Mouse (Mus musculus) c-Kit-positive CD71-positive TER-119-negative erythroid progenitor cells, embryonic 14.5 days (primary cell): ENCODE data around the gene Mlec.
"Not testable (repeated sequence)": the region's sequence is repeated elsewhere in the genome, so short reads cannot be mapped to it uniquely, and the experiment has no call there.

Experiments
- DNase-seq: peaks from one replicate; pipeline ENCODE4 v3.0.0-alpha.2; 2013; ENCODE audit warnings: low read depth

Mlec gene

GRCm38 (mm10) chr5:115150991-115151390 lies 7.0 kb downstream of the Mlec start:
- DNase-seq = no peak

GRCm38 (mm10) chr5:115149675-115150459 lies 8.1 kb downstream of the Mlec start:
- no peak for DNase-seq

GRCm38 (mm10) chr5:115148872-115149271 lies 9.1 kb downstream of the Mlec start:
- DNase-seq = not testable (repeated sequence)

- no peak for DNase-seq
Observed at GRCm38 (mm10) chr5:115148378-115148777, 9.6 kb downstream of the Mlec start.

- no peak for DNase-seq
Observed at GRCm38 (mm10) chr5:115147388-115147787, 10.6 kb downstream of the Mlec start.

- DNase-seq = no peak
Observed at GRCm38 (mm10) chr5:115146747-115147130, 11.2 kb downstream of the Mlec start.

GRCm38 (mm10) chr5:115145976-115146746 lies 11.8 kb downstream of the Mlec start:
- no peak for DNase-seq

- DNase-seq = no peak
Observed at GRCm38 (mm10) chr5:115145253-115145968, 12.6 kb downstream of the Mlec start.

GRCm38 (mm10) chr5:115144471-115144870 lies 13.5 kb downstream of the Mlec start:
- DNase-seq = no peak

- no peak for DNase-seq
Observed at GRCm38 (mm10) chr5:115143552-115143951, 14.4 kb downstream of the Mlec start.

- DNase-seq = no peak
Observed at GRCm38 (mm10) chr5:115142166-115142697, 15.7 kb downstream of the Mlec start.

GRCm38 (mm10) chr5:115140726-115141125 lies 17.3 kb downstream of the Mlec start:
- no peak for DNase-seq

GRCm38 (mm10) chr5:115139124-115139523 lies 18.9 kb downstream of the Mlec start:
- DNase-seq = no peak

GRCm38 (mm10) chr5:115134234-115135165 lies 23.5 kb downstream of the Mlec start, which contains the start of gene Unc119b:
Unc119b (minus strand) TSS chr5:115134975.
- DNase-seq = peak; percentile 78

GRCm38 (mm10) chr5:115133358-115134066 lies 24.5 kb downstream of the Mlec start:
- DNase-seq = no peak

- DNase-seq = no peak
Observed at GRCm38 (mm10) chr5:115132465-115132864, 25.5 kb downstream of the Mlec start.

GRCm38 (mm10) chr5:115129328-115129727 lies 28.7 kb downstream of the Mlec start:
- DNase-seq = no peak

GRCm38 (mm10) chr5:115127421-115128179 lies 30.4 kb downstream of the Mlec start:
- DNase-seq = no peak

GRCm38 (mm10) chr5:115126578-115127312 lies 31.2 kb downstream of the Mlec start:
- no peak for DNase-seq
